Mouse (Mus musculus) midbrain, embryonic 11.5 days (tissue): Measurements from ENCODE around the gene Vps8. TPM values are rescaled to one million over a fixed set of nuclear protein-coding genes. Genes with fewer than 3 reads are reported as not detected.

Source experiments
- ATAC-seq: fragments of 200-750 bp; cut with Nextera tagmentation; 2 replicates; pipeline ENCODE4 v1.8.0; 2017; ENCODE audit warnings: moderate TSS enrichment, moderate library complexity; ENCODE audit not compliant: low FRiP score
- DNase-seq: peaks from one replicate; pipeline ENCODE4 v3.0.0; 2015; ENCODE audit warnings: low spot score; ENCODE audit errors: missing footprints
- H3K27ac ChIP-seq: fragments of 300-500 bp; sonication (generic); 2 replicates; pipeline ENCODE4 v1.5.1; 2014; ENCODE audit warnings: low read depth, low read length
- H3K27me3 ChIP-seq: fragments of 300-500 bp; sonication (generic); 2 replicates; pipeline ENCODE4 v1.6.1; 2014; ENCODE audit warnings: mild to moderate bottlenecking, low read length, moderate library complexity, mixed read lengths; ENCODE audit not compliant: control insufficient read depth, insufficient read depth
- H3K36me3 ChIP-seq: fragments of 300-500 bp; sonication (generic); 2 replicates; pipeline ENCODE4 v1.6.1; 2014; ENCODE audit warnings: mild to moderate bottlenecking, low read length, moderate library complexity, mixed read lengths; ENCODE audit not compliant: control insufficient read depth, insufficient read depth
- H3K4me1 ChIP-seq: fragments of 300-500 bp; sonication (generic); 2 replicates; pipeline ENCODE4 v1.6.1; 2014; ENCODE audit warnings: low read length; ENCODE audit not compliant: control insufficient read depth, insufficient read depth
- H3K4me2 ChIP-seq: fragments of 300-500 bp; sonication (generic); 2 replicates; pipeline ENCODE4 v1.6.1; 2014; ENCODE audit warnings: mild to moderate bottlenecking, moderate library complexity
- H3K4me3 ChIP-seq: fragments of 300-500 bp; sonication (generic); 2 replicates; pipeline ENCODE4 v1.5.1; 2014; ENCODE audit warnings: low read depth, low read length
- H3K9ac ChIP-seq: fragments of 300-500 bp; sonication (generic); 2 replicates; pipeline ENCODE4 v1.6.1; 2014; ENCODE audit warnings: low read length
- H3K9me3 ChIP-seq: fragments of 300-500 bp; sonication (generic); 2 replicates; pipeline ENCODE4 v1.6.1; 2016; ENCODE audit warnings: low read length; ENCODE audit not compliant: control insufficient read depth
- WGBS: fragments of 180-500 bp; shearing (Covaris S2); extraction: QIAGEN DNeasy Blood & Tissue Kit; methylation state at CpG from one replicate; pipeline ENCODE4 v1.1.7; 2014; 5-methylcytosine and 5-hydroxymethylcytosine counted together
- polyA plus RNA-seq: library from polyadenylated mRNA; unstranded; fragments of >200 nt; fragmentation: Nextera tagmentation; extraction: Ambion mirVana; gene quantifications from 2 replicates; pipeline ENCODE4 v1.2.1, GENCODE M21; 2014

Vps8 gene
- polyA plus RNA-seq, 1 experiment from 2014 or later, result 27.1 TPM

DNA sequence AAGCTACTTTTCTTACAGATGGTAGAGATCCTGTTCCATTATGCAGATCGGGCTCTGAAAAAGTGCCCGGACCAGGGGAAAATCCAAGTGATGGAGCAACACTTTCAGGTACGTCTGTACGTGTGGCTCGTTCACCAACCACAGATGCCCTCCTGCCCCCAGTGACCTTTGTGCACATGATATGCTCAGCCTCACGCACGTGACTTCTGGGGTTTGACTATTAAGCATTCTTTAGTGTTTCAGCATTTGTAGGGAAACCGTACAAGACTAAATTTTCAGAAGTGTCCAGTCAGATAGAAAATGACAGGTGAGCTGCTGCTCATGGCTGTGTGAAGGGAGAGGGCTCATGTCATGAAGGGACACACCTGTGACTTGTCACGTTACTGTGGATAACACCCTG, 55.5 kb downstream of the Vps8 start:
- Histone ChIP-seq H3K9me3 (peaks cover 2% of the 10 kb centered on the region; the same call in 1 of the 2 replicates), H3K4me3 (no peak overlapping the region), H3K4me1 (no peaks in the 10 kb centered on the region), H3K4me2 (no peak overlapping the region), H3K36me3 (peaks cover 12% of the 10 kb centered on the region; the same call in 1 of the 2 replicates), H3K27me3 (no peaks in the 10 kb centered on the region), H3K9ac (no peak overlapping the region), H3K27ac (no peak overlapping the region)
- ATAC-seq, result no peak
- 89% methylated on average over 9 of the region's 9 CpGs for WGBS
- DNase-seq, result no peak

- ATAC-seq, result no peak
- 90% methylated on average over 5 of the region's 5 CpGs for WGBS
- no peaks in the 10 kb centered on the region for H3K9me3 ChIP-seq
- H3K9ac ChIP-seq, result no peak overlapping the region
- no peak overlapping the region for H3K27ac ChIP-seq
- 0 out of 2 replicates have a peak, but pooled peaks cover 2% of the 10 kb centered on the region for H3K36me3 ChIP-seq
- DNase-seq, result no peak
- no peak overlapping the region for H3K4me2 ChIP-seq
- no peak overlapping the region for H3K4me3 ChIP-seq
- H3K27me3 ChIP-seq, result no peaks in the 10 kb centered on the region
- no peaks in the 10 kb centered on the region for H3K4me1 ChIP-seq
These were observed 60.9 kb downstream of the Vps8 start for GRCm38 (mm10) chr16:21483803-21484202.

DNA sequence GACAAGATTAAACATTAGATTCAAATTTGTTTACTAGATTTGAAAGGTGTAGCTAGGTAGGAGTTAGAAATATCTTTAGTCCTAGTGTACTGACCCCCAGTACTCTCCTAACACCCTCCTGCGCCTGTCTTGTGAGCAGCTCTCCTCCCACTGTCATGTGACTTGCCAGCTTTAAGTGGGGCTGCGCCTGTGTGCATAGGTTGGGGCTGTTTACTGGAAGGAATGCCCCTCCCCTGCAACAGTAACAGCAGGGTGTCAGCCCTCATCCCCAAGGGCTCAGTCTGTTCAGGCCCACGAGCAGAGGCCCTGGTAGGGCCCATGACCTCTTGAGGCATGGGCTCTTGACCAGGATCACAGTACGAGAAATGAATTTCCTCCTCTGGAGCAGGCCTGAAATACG, 62.8 kb downstream of the Vps8 start:
- Histone ChIP-seq H3K9ac (no peak overlapping the region), H3K4me2 (no peak overlapping the region), H3K9me3 (no peaks in the 10 kb centered on the region), H3K27me3 (no peaks in the 10 kb centered on the region), H3K4me3 (no peak overlapping the region), H3K27ac (no peak overlapping the region), H3K4me1 (no peaks in the 10 kb centered on the region), H3K36me3 (no peaks in the 10 kb centered on the region)
- 66% methylated on average over 5 of the region's 5 CpGs for WGBS
- no peak for ATAC-seq
- no peak for DNase-seq

GRCm38 (mm10) chr16:21488413-21488812, 65.5 kb downstream of the Vps8 start:
- ATAC-seq, result no peak

GRCm38 (mm10) chr16:21492346-21492745, 69.4 kb downstream of the Vps8 start:
- WGBS, result 67% methylated on average over 5 of the region's 5 CpGs
- no peaks in the 10 kb centered on the region for H3K27me3 ChIP-seq
- no peak overlapping the region for H3K9ac ChIP-seq
- no peak for DNase-seq
- peaks cover 4% of the 10 kb centered on the region for H3K4me1 ChIP-seq
- H3K9me3 ChIP-seq, result no peaks in the 10 kb centered on the region
- H3K4me3 ChIP-seq, result no peak overlapping the region
- H3K36me3 ChIP-seq, result no peaks in the 10 kb centered on the region
- no peak for ATAC-seq
- no peak overlapping the region for H3K27ac ChIP-seq
- no peak overlapping the region for H3K4me2 ChIP-seq

More at GRCm38 (mm10) chr16:21488413-21488812, 65.5 kb downstream of the Vps8 start:
- Histone ChIP-seq H3K27ac (no peak overlapping the region), H3K4me3 (no peak overlapping the region), H3K9me3 (no peaks in the 10 kb centered on the region), H3K4me1 (peaks cover 4% of the 10 kb centered on the region), H3K9ac (no peak overlapping the region), H3K36me3 (no peaks in the 10 kb centered on the region), H3K27me3 (no peaks in the 10 kb centered on the region), H3K4me2 (no peak overlapping the region)
- peak; percentile 90 for DNase-seq
- 50% methylated on average over 4 of the region's 4 CpGs for WGBS

DNA sequence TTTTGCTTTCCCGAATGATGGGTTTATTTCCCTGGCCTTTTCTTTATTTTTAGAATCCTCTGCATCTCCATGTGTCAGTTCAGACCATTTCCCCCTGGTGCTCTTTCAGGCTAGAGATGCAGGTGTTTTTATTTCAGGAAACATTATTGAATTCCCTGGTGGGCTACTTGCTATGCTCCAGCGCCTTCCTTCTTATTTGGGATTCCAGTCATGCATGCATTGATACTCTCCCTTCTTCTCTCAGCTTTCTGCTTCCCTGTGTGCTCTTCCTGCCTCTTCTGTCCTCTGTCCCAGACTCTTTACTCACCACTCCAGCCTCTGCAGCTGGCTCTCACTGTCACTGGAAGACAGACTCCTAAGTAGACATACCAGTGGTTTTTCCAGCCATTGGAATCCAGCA, 70.0 kb downstream of the Vps8 start:
- Histone ChIP-seq H3K36me3 (no peaks in the 10 kb centered on the region), H3K4me3 (no peak overlapping the region), H3K4me2 (no peak overlapping the region), H3K4me1 (peaks cover 4% of the 10 kb centered on the region), H3K9me3 (no peaks in the 10 kb centered on the region), H3K27ac (no peak overlapping the region), H3K27me3 (no peaks in the 10 kb centered on the region), H3K9ac (no peak overlapping the region)
- WGBS, result 34% methylated on average over 2 of the region's 2 CpGs
- DNase-seq (no peak), ATAC-seq (no peak)

- no peak overlapping the region for H3K9ac ChIP-seq
- no peaks in the 10 kb centered on the region for H3K9me3 ChIP-seq
- H3K4me1 ChIP-seq, result peaks cover 4% of the 10 kb centered on the region
- no peak for DNase-seq
- H3K4me2 ChIP-seq, result no peak overlapping the region
- no peak overlapping the region for H3K27ac ChIP-seq
- H3K27me3 ChIP-seq, result no peaks in the 10 kb centered on the region
- 92% methylated on average over 6 of the region's 6 CpGs for WGBS
- H3K4me3 ChIP-seq, result no peak overlapping the region
- H3K36me3 ChIP-seq, result no peaks in the 10 kb centered on the region
- ATAC-seq, result no peak
These were observed 71.8 kb downstream of the Vps8 start for GRCm38 (mm10) chr16:21494681-21495080.

DNA sequence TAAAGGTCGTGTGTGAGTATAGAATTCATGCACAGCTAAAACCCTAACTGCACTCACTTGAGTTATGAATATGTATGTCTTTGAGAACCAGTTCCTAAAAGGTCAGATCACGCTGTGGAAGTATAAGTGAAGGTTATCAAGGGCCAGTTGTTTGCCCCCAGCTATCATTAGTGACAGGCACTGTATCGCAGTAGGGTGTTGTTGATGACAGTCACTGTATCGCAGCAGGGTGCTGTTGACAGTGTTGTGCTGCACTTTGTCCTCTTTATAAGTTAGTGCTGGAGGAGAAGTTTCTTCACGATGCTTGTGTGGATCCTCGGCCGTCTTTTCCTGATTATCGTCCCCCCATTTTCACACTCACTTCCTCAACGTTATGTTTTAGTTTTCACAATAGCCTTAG, 73.9 kb downstream of the Vps8 start:
- H3K27ac ChIP-seq, result no peak overlapping the region
- H3K4me2 ChIP-seq, result no peak overlapping the region
- H3K9me3 ChIP-seq, result no peaks in the 10 kb centered on the region
- H3K4me3 ChIP-seq, result no peak overlapping the region
- 89% methylated on average over 9 of the region's 9 CpGs for WGBS
- peaks cover 4% of the 10 kb centered on the region for H3K4me1 ChIP-seq
- no peak for ATAC-seq
- no peak overlapping the region for H3K9ac ChIP-seq
- no peak for DNase-seq
- H3K36me3 ChIP-seq, result no peaks in the 10 kb centered on the region
- no peaks in the 10 kb centered on the region for H3K27me3 ChIP-seq

DNA sequence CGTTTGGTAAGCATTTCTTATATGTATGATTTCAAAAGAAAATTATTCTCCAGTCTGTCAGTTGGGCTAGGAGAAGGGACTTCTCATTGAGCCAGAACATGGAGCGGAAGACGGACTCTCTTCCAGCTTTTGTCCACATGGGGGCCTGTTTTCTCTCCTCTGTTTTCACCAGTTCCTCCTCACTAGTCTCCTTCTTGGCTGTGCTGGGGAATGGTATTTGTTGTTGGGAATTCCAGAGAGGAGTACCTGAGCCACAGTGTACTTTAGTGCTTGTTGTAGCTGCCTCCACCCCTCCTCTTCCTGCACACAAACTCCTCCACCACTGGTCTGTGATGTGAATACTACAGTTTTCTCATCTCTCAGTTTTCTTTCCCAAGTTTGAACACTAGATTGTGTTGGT, 74.7 kb downstream of the Vps8 start:
- no peaks in the 10 kb centered on the region for H3K9me3 ChIP-seq
- DNase-seq, result no peak
- H3K4me2 ChIP-seq, result no peak overlapping the region
- no peak for ATAC-seq
- H3K9ac ChIP-seq, result no peak overlapping the region
- H3K4me3 ChIP-seq, result no peak overlapping the region
- H3K27me3 ChIP-seq, result no peaks in the 10 kb centered on the region
- no peak overlapping the region for H3K27ac ChIP-seq
- no peaks in the 10 kb centered on the region for H3K36me3 ChIP-seq
- WGBS, result 76% methylated on average over 3 of the region's 3 CpGs
- peaks cover 4% of the 10 kb centered on the region for H3K4me1 ChIP-seq

GRCm38 (mm10) chr16:21498984-21499383, 76.1 kb downstream of the Vps8 start:
- no peak overlapping the region for H3K4me3 ChIP-seq
- no peaks in the 10 kb centered on the region for H3K27me3 ChIP-seq
- H3K4me2 ChIP-seq, result no peak overlapping the region
- no peak overlapping the region for H3K27ac ChIP-seq
- no peak overlapping the region for H3K9ac ChIP-seq
- no peaks in the 10 kb centered on the region for H3K36me3 ChIP-seq
- WGBS, result 94% methylated on average over 4 of the region's 4 CpGs
- no peaks in the 10 kb centered on the region; the same call in 1 of the 2 replicates for H3K4me1 ChIP-seq
- H3K9me3 ChIP-seq, result no peaks in the 10 kb centered on the region
- ATAC-seq (no peak), DNase-seq (no peak)
